Mouse (Mus musculus) cerebellum, adult 2 months (tissue): ENCODE data around the gene Afap1.

Source experiments
- CTCF ChIP-seq: fragments of 200-500 bp; IDR thresholded peaks from 2 replicates; pipeline ENCODE4 v1.5.1; 2011; ENCODE audit warnings: low read depth, mild to moderate bottlenecking, control low read depth, low read length, moderate library complexity, borderline replicate concordance; ENCODE audit not compliant: insufficient read depth
- POLR2A ChIP-seq: fragments of 200-500 bp; IDR thresholded peaks from 2 replicates; pipeline ENCODE4 v1.6.1; 2011; ENCODE audit warnings: low read length, control low read depth, borderline replicate concordance; ENCODE audit not compliant: insufficient read depth

DNA sequence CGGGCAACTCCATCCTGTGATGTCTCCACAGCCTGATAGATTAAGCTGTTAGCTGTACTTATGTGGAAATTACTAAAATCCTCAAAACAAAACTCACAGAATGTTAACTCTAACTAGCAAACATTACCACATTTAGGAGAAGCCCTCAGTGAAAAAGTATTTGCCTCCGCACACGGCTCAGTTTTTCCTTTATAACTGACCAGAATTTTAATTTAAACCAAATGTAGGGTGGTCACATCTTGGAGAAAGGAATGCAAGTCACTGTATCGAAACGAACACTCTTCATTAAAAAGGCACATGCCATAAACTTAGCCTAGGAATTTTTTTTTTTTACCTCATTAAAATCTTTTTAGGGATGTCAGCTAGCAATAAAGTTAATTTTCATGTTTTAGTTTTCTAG lies 87.4 kb downstream of the Afap1 start:
- no peak for TF ChIP-seq POLR2A
- no peak for TF ChIP-seq CTCF
